Mouse (Mus musculus): Measurements from ENCODE around the gene Gckr. TPM values are rescaled to one million over a fixed set of nuclear protein-coding genes. Genes with fewer than 3 reads are reported as not detected.
"Not testable (repeated sequence)": the region's sequence is repeated elsewhere in the genome, so short reads cannot be mapped to it uniquely, and the experiment has no call there.

The Gckr gene
- polyA plus RNA-seq, 1 experiment from 2014 or later = 1.2 TPM

- Histone ChIP-seq H3K9ac (ENCODE audit: low read depth, low read length) (no peak overlapping the region), H3K4me2 (ENCODE audit: low read depth, low read length) (no peak overlapping the region), H3K4me3 (ENCODE audit: low read length) (no peak overlapping the region), H3K27me3 (replicated peaks; ENCODE audit: control insufficient read depth, insufficient read depth, low read length) (no peaks in the 10 kb centered on the region), H3K4me1 (ENCODE audit: control insufficient read depth, insufficient read depth, low read length) (no peaks in the 10 kb centered on the region), H3K36me3 (ENCODE audit: control insufficient read depth, insufficient read depth, low read length) (no peaks in the 10 kb centered on the region), H3K9me3 (ENCODE audit: control insufficient read depth, low read length) (no peaks in the 10 kb centered on the region), H3K27ac (ENCODE audit: low read length) (no peak overlapping the region)
- no peak for ATAC-seq
- 84% methylated on average over 8 of the region's 8 CpGs for WGBS
These were observed 15.6 kb downstream of the Gckr start for GRCm38 (mm10) chr5:31312806-31313205.

- ATAC-seq = no peak
- Histone ChIP-seq H3K9me3 (ENCODE audit: control insufficient read depth, low read length) (no peaks in the 10 kb centered on the region), H3K9ac (ENCODE audit: low read depth, low read length) (no peak overlapping the region), H3K4me3 (ENCODE audit: low read length) (no peak overlapping the region), H3K27me3 (replicated peaks; ENCODE audit: control insufficient read depth, insufficient read depth, low read length) (no peaks in the 10 kb centered on the region), H3K36me3 (ENCODE audit: control insufficient read depth, insufficient read depth, low read length) (no peaks in the 10 kb centered on the region), H3K4me1 (ENCODE audit: control insufficient read depth, insufficient read depth, low read length) (no peaks in the 10 kb centered on the region), H3K4me2 (ENCODE audit: low read depth, low read length) (no peak overlapping the region), H3K27ac (ENCODE audit: low read length) (no peak overlapping the region)
- 79% methylated on average over 3 of the region's 3 CpGs for WGBS
These were observed 25.5 kb downstream of the Gckr start for GRCm38 (mm10) chr5:31322776-31323175.

DNA sequence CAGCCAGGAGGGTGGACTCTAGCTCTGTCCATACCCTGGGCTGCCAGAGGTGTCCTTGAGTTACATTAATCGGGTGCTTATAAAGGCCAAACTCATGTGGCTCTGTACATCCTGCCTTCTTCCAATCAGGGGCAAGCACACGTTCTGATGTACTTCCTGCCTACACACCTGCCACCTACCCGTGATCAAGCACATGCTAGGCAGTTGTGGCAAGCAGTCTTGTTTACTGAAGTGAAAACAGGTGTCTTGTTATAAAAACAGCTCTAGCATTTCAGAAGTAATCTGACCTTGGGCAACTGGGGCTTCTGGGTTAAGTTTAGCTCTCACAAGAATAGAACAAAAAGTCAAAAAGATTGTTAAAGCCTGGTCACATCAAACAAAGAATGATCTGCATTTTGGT lies 26.8 kb downstream of the Gckr start:
- Histone ChIP-seq H3K27me3 (replicated peaks; ENCODE audit: control insufficient read depth, insufficient read depth, low read length) (no peaks in the 10 kb centered on the region), H3K9me3 (ENCODE audit: control insufficient read depth, low read length) (no peaks in the 10 kb centered on the region), H3K9ac (ENCODE audit: low read depth, low read length) (no peak overlapping the region), H3K27ac (ENCODE audit: low read length) (no peak overlapping the region), H3K4me1 (ENCODE audit: control insufficient read depth, insufficient read depth, low read length) (no peaks in the 10 kb centered on the region), H3K4me3 (ENCODE audit: low read length) (no peak overlapping the region), H3K36me3 (ENCODE audit: control insufficient read depth, insufficient read depth, low read length) (no peaks in the 10 kb centered on the region), H3K4me2 (ENCODE audit: low read depth, low read length) (no peak overlapping the region)
- ATAC-seq = no peak
- 67% methylated on average over 3 of the region's 3 CpGs for WGBS

DNA sequence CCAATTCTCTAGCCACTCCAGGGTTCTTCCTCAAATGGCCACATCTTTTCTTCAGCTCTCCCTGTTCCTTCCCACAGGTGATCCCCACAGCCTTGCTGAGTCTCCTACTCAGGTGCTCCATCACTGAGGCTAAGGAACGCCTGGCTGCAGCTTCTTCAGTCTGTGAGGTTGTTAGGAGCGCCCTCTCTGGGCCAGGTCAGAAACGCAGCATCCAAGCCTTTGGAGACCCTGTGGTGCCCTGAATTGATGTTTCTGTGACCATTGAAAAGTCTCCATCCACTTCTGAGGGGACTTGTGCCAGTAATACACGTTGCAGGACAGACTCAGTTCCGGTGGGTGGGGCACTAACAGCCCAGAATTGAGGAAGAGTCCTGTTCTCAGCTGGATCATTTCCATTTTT lies 29.6 kb downstream of the Gckr start:
- H3K36me3 ChIP-seq (ENCODE audit: control insufficient read depth, insufficient read depth, low read length) = no peaks in the 10 kb centered on the region
- H3K9me3 ChIP-seq (ENCODE audit: control insufficient read depth, low read length) = no peaks in the 10 kb centered on the region
- H3K4me3 ChIP-seq (ENCODE audit: low read length) = no peak overlapping the region
- no peak overlapping the region for H3K4me2 ChIP-seq (ENCODE audit: low read depth, low read length)
- 20% methylated on average over 5 of the region's 5 CpGs for WGBS
- H3K9ac ChIP-seq (ENCODE audit: low read depth, low read length) = no peak overlapping the region
- H3K4me1 ChIP-seq (ENCODE audit: control insufficient read depth, insufficient read depth, low read length) = no peaks in the 10 kb centered on the region
- no peak overlapping the region for H3K27ac ChIP-seq (ENCODE audit: low read length)
- no peaks in the 10 kb centered on the region for H3K27me3 ChIP-seq (replicated peaks; ENCODE audit: control insufficient read depth, insufficient read depth, low read length)
- no peak for ATAC-seq

DNA sequence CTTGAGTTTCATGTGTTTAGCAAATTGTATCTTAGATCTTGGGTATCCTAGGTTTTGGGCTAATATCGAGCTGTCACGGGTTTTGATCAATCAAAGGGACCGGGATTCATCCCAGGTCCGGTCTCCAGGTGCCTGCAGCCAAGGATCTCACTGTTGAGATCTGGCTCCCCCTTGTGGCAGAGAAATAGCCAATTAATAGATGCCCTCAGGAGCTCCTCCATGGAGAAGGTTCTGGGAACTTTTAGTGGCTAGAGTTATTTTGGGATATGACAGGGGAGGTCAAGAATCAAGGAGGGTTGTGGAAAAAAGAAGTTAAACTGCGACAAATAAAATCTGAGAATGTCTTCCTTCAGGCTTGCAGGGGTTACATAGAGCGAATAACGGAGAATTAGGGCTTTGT lies 31.0 kb downstream of the Gckr start:
- no peak for ATAC-seq
- H3K36me3 ChIP-seq (ENCODE audit: control insufficient read depth, insufficient read depth, low read length) = no peaks in the 10 kb centered on the region
- WGBS = 30% methylated on average over 7 of the region's 7 CpGs

DNA sequence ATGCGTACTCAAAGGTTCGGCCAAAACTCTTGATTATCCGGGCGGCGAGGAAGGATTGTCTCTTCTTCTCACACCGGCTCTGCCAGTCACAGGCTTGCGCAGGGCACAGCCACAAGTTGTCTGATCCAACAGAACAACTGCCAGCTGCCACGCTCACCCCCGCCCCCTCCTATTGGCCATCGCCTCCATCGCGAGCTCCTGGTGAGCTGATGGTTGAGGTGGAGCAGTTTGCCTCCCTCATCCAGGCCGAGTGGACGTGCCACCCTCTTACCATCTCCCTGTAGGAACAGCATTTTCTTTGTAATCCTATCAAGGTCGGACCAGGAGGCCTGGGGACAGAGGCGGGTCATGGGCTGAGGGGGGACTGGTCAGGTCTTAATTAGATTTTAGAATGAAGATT lies 60.3 kb downstream of the Gckr start:
- not testable (repeated sequence) for H3K4me1 ChIP-seq (ENCODE audit: control insufficient read depth, insufficient read depth, low read length); H3K9me3 ChIP-seq (ENCODE audit: control insufficient read depth, low read length); ATAC-seq; H3K4me2 ChIP-seq (ENCODE audit: low read depth, low read length); H3K27ac ChIP-seq (ENCODE audit: low read length); H3K9ac ChIP-seq (ENCODE audit: low read depth, low read length); H3K36me3 ChIP-seq (ENCODE audit: control insufficient read depth, insufficient read depth, low read length); H3K4me3 ChIP-seq (ENCODE audit: low read length); H3K27me3 ChIP-seq (replicated peaks; ENCODE audit: control insufficient read depth, insufficient read depth, low read length)
- 68% methylated on average over 16 of the region's 16 CpGs for WGBS

More for the DNA sequence above, 31.0 kb downstream of the Gckr start:
- Histone ChIP-seq H3K4me1 (ENCODE audit: control insufficient read depth, insufficient read depth, low read length) (no peaks in the 10 kb centered on the region), H3K9ac (ENCODE audit: low read depth, low read length) (no peak overlapping the region), H3K27me3 (replicated peaks; ENCODE audit: control insufficient read depth, insufficient read depth, low read length) (no peaks in the 10 kb centered on the region), H3K9me3 (ENCODE audit: control insufficient read depth, low read length) (no peaks in the 10 kb centered on the region), H3K4me2 (ENCODE audit: low read depth, low read length) (no peak overlapping the region), H3K4me3 (ENCODE audit: low read length) (no peak overlapping the region), H3K27ac (ENCODE audit: low read length) (no peak overlapping the region)

DNA sequence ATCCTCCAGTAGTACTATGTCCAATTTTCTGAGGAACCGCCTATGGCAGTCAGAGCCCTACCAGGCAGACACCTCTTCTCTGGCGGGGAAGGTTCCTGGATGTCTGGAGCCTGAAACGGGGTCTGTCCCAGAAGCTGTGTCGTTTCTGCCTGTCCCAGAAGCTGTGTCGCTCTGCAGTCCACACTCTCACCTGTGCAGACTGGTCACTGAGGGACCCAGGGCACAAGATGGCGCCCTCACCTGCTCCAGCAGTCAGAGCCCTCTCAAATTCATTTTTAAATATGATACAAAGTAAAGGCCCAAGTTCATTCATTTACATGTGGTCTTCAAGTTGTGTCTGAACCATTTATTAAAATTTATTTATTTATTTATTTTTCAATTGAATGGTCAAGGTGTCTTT lies 63.7 kb downstream of the Gckr start:
- ATAC-seq = no peak
- no peaks in the 10 kb centered on the region for H3K4me1 ChIP-seq (ENCODE audit: control insufficient read depth, insufficient read depth, low read length)
- no peaks in the 10 kb centered on the region for H3K9me3 ChIP-seq (ENCODE audit: control insufficient read depth, low read length)
- 73% methylated on average over 6 of the region's 6 CpGs for WGBS
- H3K27ac ChIP-seq (ENCODE audit: low read length) = no peak overlapping the region
- H3K36me3 ChIP-seq (ENCODE audit: control insufficient read depth, insufficient read depth, low read length) = no peaks in the 10 kb centered on the region
- no peak overlapping the region for H3K4me3 ChIP-seq (ENCODE audit: low read length)
- H3K9ac ChIP-seq (ENCODE audit: low read depth, low read length) = no peak overlapping the region
- no peaks in the 10 kb centered on the region for H3K27me3 ChIP-seq (replicated peaks; ENCODE audit: control insufficient read depth, insufficient read depth, low read length)
- no peak overlapping the region for H3K4me2 ChIP-seq (ENCODE audit: low read depth, low read length)

Other genes starting within 250 kb of the Gckr start
- gene Atraid, start 249.1 kb upstream of the Gckr start, polyA plus RNA-seq (2015; fragmentation: Nextera tagmentation; extraction: Ambion mirVana) = 180 and 190 TPM in 2 replicates
- gene Slc5a6, start 248.5 kb upstream of the Gckr start, polyA plus RNA-seq (2015; fragmentation: Nextera tagmentation; extraction: Ambion mirVana) = 18.8 TPM in 2 replicates
- gene Cad, start 242.7 kb upstream of the Gckr start, polyA plus RNA-seq (2015; fragmentation: Nextera tagmentation; extraction: Ambion mirVana) = 16.8 and 18.2 TPM in 2 replicates
- gene Dnajc5g, start 191.2 kb upstream of the Gckr start, polyA plus RNA-seq (2015; fragmentation: Nextera tagmentation; extraction: Ambion mirVana) = not detected in 2 replicates
- 0.12 and 0.15 TPM in 2 replicates for gene Slc30a3, start 189.2 kb upstream of the Gckr start, polyA plus RNA-seq (2015; fragmentation: Nextera tagmentation; extraction: Ambion mirVana)
- gene Trim54, start 180.7 kb upstream of the Gckr start, polyA plus RNA-seq (2015; fragmentation: Nextera tagmentation; extraction: Ambion mirVana) = not detected in 2 replicates
- gene Ucn, start 158.6 kb upstream of the Gckr start, polyA plus RNA-seq (2015; fragmentation: Nextera tagmentation; extraction: Ambion mirVana) = not detected in 2 replicates
- gene Mpv17, start 143.2 kb upstream of the Gckr start, polyA plus RNA-seq (2015; fragmentation: Nextera tagmentation; extraction: Ambion mirVana) = 80.3 and 84.4 TPM in 2 replicates
- 1.1 TPM in 2 replicates for gene Gm29609, start 117.5 kb upstream of the Gckr start, polyA plus RNA-seq (2015; fragmentation: Nextera tagmentation; extraction: Ambion mirVana)
- gene Gtf3c2, start 117.3 kb upstream of the Gckr start, polyA plus RNA-seq (2015; fragmentation: Nextera tagmentation; extraction: Ambion mirVana) = 56.4 and 60.3 TPM in 2 replicates
- gene Snx17, start 104.2 kb upstream of the Gckr start, polyA plus RNA-seq (2015; fragmentation: Nextera tagmentation; extraction: Ambion mirVana) = 143 and 149 TPM in 2 replicates
- 67.1 and 67.6 TPM in 2 replicates for gene Eif2b4, start 104.0 kb upstream of the Gckr start, polyA plus RNA-seq (2015; fragmentation: Nextera tagmentation; extraction: Ambion mirVana)
- 5.5 and 6.0 TPM in 2 replicates for gene Zfp513, start 95.1 kb upstream of the Gckr start, polyA plus RNA-seq (2015; fragmentation: Nextera tagmentation; extraction: Ambion mirVana)
- gene Ppm1g, start 76.8 kb upstream of the Gckr start, polyA plus RNA-seq (2015; fragmentation: Nextera tagmentation; extraction: Ambion mirVana) = 110 and 122 TPM in 2 replicates
- 132 and 140 TPM in 2 replicates for gene Nrbp1, start 56.6 kb upstream of the Gckr start, polyA plus RNA-seq (2015; fragmentation: Nextera tagmentation; extraction: Ambion mirVana)
- 0.27 TPM in 1 of 2 replicates, not detected in the other for gene Gm9970, start 56.2 kb upstream of the Gckr start, polyA plus RNA-seq (2015; fragmentation: Nextera tagmentation; extraction: Ambion mirVana)
- gene Krtcap3, start 45.8 kb upstream of the Gckr start, polyA plus RNA-seq (2015; fragmentation: Nextera tagmentation; extraction: Ambion mirVana) = 70.1 and 71.1 TPM in 2 replicates
- gene Ift172, start 6.3 kb upstream of the Gckr start, polyA plus RNA-seq (2015; fragmentation: Nextera tagmentation; extraction: Ambion mirVana) = 19.5 and 21.5 TPM in 2 replicates
- 18.3 and 19.3 TPM in 2 replicates for gene Fndc4, start 1.4 kb upstream of the Gckr start, polyA plus RNA-seq (2015; fragmentation: Nextera tagmentation; extraction: Ambion mirVana)
- gene Zfp512, start 155.0 kb downstream of the Gckr start, polyA plus RNA-seq (2015; fragmentation: Nextera tagmentation; extraction: Ambion mirVana) = 28.9 and 31.2 TPM in 2 replicates
- gene 4930548H24Rik, start 188.3 kb downstream of the Gckr start, polyA plus RNA-seq (2015; fragmentation: Nextera tagmentation; extraction: Ambion mirVana) = 0.09 TPM in 1 of 2 replicates, not detected in the other
- gene Gpn1, start 197.3 kb downstream of the Gckr start, polyA plus RNA-seq (2015; fragmentation: Nextera tagmentation; extraction: Ambion mirVana) = 43.5 and 53.3 TPM in 2 replicates
- 22.0 and 25.0 TPM in 2 replicates for gene Slc4a1ap, start 229.6 kb downstream of the Gckr start, polyA plus RNA-seq (2015; fragmentation: Nextera tagmentation; extraction: Ambion mirVana)
- 14.8 and 18.7 TPM in 2 replicates for gene Supt7l, start 230.4 kb downstream of the Gckr start, polyA plus RNA-seq (2015; fragmentation: Nextera tagmentation; extraction: Ambion mirVana)